Mouse (Mus musculus): ENCODE data around the gene A930018P22Rik.

A930018P22Rik gene

DNA sequence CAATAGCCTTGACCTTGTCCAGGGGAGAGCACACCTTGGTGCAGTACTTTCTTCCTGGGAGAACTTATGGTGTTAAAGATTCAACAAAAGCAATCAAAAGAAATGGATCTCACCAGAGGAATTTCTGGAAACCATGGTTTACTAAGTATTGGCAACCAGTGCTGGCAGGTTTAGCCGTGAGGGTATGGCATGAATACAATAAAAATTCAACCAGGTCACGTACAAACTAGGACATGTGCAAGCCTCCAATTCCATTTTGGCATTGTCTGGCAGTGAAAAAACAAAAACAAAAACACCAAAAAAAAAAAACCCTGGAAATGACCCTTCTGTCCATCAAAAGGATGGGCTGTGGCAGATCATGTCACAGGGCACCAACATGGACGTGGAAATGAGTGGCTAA, 31.3 kb downstream of the A930018P22Rik start:
- no peak for DNase-seq (ENCODE audit: low read depth in 2 of 2, low spot score in 2 of 2)

DNA sequence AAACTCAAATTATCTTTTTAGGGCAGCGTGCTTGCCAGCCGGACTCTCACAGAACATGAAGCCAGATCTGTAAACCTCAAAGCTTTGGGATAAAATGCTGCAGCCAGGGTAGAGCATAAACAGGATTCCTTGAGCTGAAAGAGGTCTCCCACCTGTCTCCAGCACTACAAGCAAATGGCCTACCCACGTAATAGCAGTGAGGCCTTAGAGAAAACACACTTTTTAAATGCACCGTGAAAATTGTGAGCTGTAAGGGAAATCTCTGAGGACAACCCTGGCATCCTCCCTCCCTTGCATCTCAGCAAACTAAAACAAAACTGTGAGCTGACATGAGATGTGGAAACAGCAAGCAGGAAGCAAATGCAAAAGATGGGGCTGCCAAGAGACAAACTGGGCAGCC, 35.3 kb downstream of the A930018P22Rik start:
- no peak for DNase-seq (ENCODE audit: low read depth in 2 of 2, low spot score in 2 of 2)

DNA sequence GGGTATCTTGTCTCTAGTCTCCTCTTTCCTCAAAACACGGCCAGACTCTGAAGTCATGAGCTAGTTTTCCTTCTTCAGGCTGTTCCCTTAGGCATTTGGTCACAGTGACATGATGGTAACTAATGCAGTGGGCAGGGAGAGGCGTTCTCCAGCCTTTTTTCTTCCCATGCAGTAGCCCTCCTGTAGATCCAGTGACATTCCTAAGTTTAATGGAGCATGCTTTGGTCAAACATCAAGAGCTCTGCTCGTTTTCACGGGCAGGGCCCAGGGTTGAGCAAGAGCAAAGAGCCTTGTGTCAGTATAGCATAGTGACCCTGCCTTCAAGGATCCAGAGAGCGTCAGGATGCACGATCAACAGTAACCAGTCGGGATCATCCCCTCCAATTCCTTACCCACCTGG, 40.8 kb downstream of the A930018P22Rik start:
- no peak for DNase-seq (ENCODE audit: low read depth in 2 of 2, low spot score in 2 of 2)

DNA sequence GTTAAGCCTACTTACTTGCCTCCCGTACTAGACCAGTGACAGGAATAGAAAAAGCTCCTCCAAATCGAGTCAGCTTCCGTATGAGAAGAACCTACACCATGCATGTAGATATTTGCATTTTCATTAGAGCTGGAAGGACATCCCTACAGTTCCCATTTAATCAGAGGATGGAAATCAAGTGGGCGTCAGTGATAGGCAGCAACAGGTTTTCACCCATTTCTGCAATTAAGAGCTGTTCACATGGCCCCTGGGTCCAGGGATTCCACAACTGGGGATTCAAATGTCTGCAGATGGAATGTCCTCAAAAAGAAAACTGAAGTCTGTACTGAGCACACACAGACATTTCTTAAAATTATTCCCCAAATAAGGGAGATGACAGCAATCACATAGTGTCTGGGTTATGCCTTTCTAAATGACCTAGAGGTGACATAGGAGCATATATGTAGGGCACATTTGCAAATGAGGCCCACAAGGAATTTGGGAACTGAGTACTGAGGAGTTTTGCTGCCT, 41.5 kb downstream of the A930018P22Rik start:
- no peak for DNase-seq (ENCODE audit: low read depth in 2 of 2, low spot score in 2 of 2)

DNA sequence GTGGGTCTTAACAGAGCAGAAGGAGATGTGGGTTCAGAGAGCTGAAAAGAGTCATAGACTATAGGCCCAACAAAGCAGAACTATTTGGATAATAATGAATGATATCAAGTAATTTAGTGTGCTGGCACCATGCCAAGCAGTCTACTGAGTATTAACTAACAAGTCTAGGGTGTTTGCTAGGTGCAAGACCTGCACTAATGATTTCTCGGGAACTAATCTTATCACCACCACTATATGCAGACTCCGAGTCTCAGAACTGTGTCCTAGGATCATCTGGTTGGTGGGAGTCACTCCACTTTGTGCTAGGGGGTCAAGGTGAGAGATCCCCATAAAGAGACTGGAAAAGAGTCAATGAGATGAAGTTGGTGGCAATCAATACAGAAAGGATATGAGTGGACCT, 43.1 kb downstream of the A930018P22Rik start:
- no peak for DNase-seq (ENCODE audit: low read depth in 2 of 2, low spot score in 2 of 2)

DNA sequence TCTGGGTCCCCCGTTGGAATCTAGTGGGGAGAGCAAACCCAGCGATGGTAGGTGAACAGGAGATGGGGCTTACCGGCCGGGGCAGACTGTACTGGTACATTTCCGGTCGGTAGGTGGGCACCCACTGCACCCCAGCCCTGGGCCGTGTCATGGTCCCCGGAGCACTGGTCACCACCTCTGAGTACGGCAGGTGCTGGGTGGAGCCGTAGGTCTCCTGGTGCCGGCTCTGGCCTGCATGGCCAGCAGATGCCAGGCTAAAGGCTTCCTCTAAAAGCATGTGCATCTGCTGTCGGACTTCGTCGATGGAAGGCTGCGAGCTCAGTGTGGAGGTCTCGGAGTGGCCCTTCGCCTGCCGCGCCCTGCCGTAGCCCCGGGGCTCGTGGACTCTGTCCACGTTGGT, 45.2 kb downstream of the A930018P22Rik start:
- no peak for DNase-seq (ENCODE audit: low read depth in 2 of 2, low spot score in 2 of 2)

DNA sequence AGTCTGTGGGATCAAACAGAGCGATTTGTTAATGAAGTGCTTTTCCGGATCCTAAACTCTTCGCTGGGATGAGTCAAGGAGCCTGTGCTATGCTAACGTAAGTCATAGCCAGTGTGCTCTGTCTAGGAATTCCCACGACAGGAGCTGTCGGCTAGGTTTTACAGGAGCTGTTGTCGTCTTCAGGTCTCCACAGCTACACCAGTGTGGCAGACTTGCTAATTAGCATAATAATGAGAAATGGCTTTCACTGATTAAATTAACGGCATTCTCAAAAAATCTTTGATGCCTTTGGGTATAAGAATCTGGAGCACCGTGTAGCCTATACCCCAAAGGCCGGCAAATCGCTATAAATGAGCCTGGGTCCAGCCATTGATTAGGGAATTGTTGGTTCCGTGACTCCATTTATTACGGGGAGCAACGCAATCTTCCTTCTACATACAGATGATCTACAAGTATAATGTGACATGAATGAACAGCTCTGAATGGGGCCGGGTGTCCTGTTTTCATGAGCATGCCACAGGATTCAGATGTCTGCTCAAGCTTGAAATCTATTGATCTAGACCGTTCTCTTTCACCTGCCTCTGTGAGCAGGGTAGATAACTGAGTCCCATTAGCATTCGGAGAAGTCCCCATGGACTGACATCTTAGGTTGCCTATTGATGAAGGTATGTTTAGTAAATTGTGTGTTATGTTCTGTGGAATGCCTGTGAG, 45.8 kb downstream of the A930018P22Rik start:
- DNase-seq (ENCODE audit: low read depth in 2 of 2, low spot score in 2 of 2): no peak

DNA sequence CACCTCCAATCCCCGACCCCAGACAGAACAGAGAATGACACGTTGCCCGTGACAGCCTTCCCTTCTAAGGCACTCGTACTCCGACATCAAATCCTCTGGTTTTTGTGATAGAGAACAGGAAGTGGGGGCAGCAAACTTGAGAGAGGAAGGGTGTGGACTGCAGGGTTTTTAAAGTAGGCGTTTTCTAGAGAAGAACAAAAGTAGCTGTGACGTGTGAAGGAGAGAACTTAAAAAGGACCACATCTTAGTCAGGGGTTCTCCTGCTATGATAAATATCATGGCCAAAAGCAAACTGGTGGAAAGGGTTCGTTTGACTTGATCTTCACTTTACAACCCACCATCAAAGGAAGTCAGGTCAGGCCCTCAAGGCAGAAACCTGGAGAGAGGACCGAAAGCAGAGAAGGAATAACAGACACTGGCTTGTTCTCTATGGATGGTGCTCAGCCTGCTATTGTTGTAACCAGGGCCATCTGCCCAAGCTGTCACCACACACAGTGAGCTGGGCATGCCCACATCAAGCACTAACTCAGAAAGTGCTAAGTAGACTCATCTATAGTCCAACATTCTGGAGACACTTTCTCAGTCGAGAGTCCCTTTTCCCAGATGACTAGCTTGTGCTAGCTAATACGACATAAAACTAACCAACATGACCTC, 50.3 kb downstream of the A930018P22Rik start:
- peak; percentile 74 to 75 for DNase-seq (ENCODE audit: low read depth in 2 of 2, low spot score in 2 of 2)

DNA sequence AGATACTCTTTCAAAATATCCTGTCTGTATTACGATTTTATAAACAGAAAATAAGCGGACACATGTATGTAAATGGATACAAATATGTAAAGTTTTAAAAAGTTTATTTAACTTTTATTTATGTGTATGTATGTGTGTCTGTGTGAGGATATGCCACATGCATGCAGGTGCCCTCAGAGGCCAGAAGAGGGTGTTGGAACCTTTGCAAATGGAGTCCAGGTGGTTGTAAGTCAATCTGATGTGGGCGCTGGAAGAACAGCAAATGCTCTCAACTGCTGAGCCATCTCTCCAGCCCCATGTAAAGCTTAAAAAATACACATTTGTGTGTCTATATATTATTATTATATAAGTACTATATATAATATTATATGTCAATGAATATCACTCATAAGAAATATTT, 50.9 kb downstream of the A930018P22Rik start:
- no peak for DNase-seq (ENCODE audit: low read depth in 2 of 2, low spot score in 2 of 2)

All from CD8-positive naive resting alpha-beta T cell, adult 2 months (primary cell).